Mouse (Mus musculus): ENCODE results near the gene Smoc1. TPM values are rescaled to one million over a fixed set of nuclear protein-coding genes. Genes with fewer than 3 reads are reported as not detected.

Gene Smoc1
- polyA plus RNA-seq, 1 experiment, result 0.19 TPM

- Histone ChIP-seq H3K27me3 (ENCODE audit: control insufficient read depth, insufficient read depth, insufficient read length) (peaks cover 6% of the 10 kb centered on the region), H3K36me3 (ENCODE audit: control insufficient read depth, insufficient read depth) (no peaks in the 10 kb centered on the region), H3K79me2 (ENCODE audit: control insufficient read depth, insufficient read depth) (no peaks in the 10 kb centered on the region), H3K4me2 (ENCODE audit: low read depth) (no peak overlapping the region), H3K4me3 (no peak overlapping the region), H3ac (ENCODE audit: control insufficient read depth, insufficient read length) (no peak overlapping the region)
- TF ChIP-seq E2F4 (IDR thresholded peaks at IDR 0.05; ENCODE audit: insufficient read depth), result no peak
- TF ChIP-seq POLR2AphosphoS2 (IDR thresholded peaks at IDR 0.05; ENCODE audit: insufficient read length, low read depth), result no peak
- TF ChIP-seq CEBPB (IDR thresholded peaks at IDR 0.05; ENCODE audit: insufficient read depth, poor library complexity, severe bottlenecking), result no peak
- no peak for TF ChIP-seq USF1 (IDR thresholded peaks at IDR 0.05; ENCODE audit: low read depth)
- TF ChIP-seq MAX (IDR thresholded peaks at IDR 0.05; ENCODE audit: low read depth), result no peak
- TF ChIP-seq TCF3 (IDR thresholded peaks at IDR 0.05; ENCODE audit: insufficient read length, low read depth), result no peak
- no peak for TF ChIP-seq MYOD1 (IDR thresholded peaks at IDR 0.05; ENCODE audit: control insufficient read depth in 1 of 3, insufficient read length in 2 of 3, low read depth in 2 of 3)
- TF ChIP-seq REST (IDR thresholded peaks at IDR 0.05; ENCODE audit: insufficient read depth, insufficient read length), result no peak
- no peak for TF ChIP-seq MYOG (IDR thresholded peaks at IDR 0.05; ENCODE audit: control insufficient read depth in 1 of 3, insufficient read depth in 1 of 3, insufficient read length in 2 of 3, low read depth in 2 of 3)
- TF ChIP-seq POLR2A (IDR thresholded peaks at IDR 0.05; ENCODE audit: insufficient read length, low read depth), result no peak
- no peak for TF ChIP-seq SRF (IDR thresholded peaks at IDR 0.05; ENCODE audit: control insufficient read depth, insufficient read length, low read depth)
- TF ChIP-seq TCF12 (IDR thresholded peaks at IDR 0.05; ENCODE audit: insufficient read depth, poor library complexity, severe bottlenecking), result no peak
Observed at GRCm38 (mm10) chr12:81199280-81199955, 172.8 kb downstream of the Smoc1 start.

DNA sequence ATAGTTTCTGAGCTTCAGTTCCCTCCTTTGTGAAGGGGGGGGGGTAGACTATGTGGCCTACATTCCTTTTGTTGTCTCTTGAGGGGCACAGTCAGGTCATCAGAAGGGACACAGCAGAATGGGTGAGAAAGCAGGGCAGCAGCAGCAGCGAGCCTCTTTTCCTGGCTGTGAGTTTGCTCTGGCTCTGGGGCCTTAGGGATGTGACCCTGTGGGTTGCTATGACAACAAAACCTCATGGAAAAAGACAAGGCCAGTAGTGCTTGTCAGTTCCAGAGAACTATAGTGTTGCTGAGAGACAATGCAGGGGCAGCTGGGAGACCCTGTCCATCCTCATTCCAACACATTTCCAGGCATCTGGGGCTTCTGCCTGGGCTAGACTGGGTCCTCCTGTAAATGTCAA lies 176.6 kb downstream of the Smoc1 start:
- H3K4me2 ChIP-seq (ENCODE audit: low read depth), result no peak overlapping the region
- no peaks in the 10 kb centered on the region for H3K79me2 ChIP-seq (ENCODE audit: control insufficient read depth, insufficient read depth)
- TF ChIP-seq SRF (IDR thresholded peaks at IDR 0.05; ENCODE audit: control insufficient read depth, insufficient read length, low read depth), result no peak
- no peak for TF ChIP-seq USF1 (IDR thresholded peaks at IDR 0.05; ENCODE audit: low read depth)
- no peak for TF ChIP-seq MYOG (IDR thresholded peaks at IDR 0.05; ENCODE audit: control insufficient read depth in 1 of 3, insufficient read depth in 1 of 3, insufficient read length in 2 of 3, low read depth in 2 of 3)
- no peak for TF ChIP-seq MAX (IDR thresholded peaks at IDR 0.05; ENCODE audit: low read depth)
- no peak for TF ChIP-seq REST (IDR thresholded peaks at IDR 0.05; ENCODE audit: insufficient read depth, insufficient read length)
- TF ChIP-seq POLR2AphosphoS2 (IDR thresholded peaks at IDR 0.05; ENCODE audit: insufficient read length, low read depth), result no peak
- no peak for TF ChIP-seq MYOD1 (IDR thresholded peaks at IDR 0.05; ENCODE audit: control insufficient read depth in 1 of 3, insufficient read length in 2 of 3, low read depth in 2 of 3)
- no peak overlapping the region for H3ac ChIP-seq (ENCODE audit: control insufficient read depth, insufficient read length)
- H3K36me3 ChIP-seq (ENCODE audit: control insufficient read depth, insufficient read depth), result no peaks in the 10 kb centered on the region
- H3K27me3 ChIP-seq (ENCODE audit: control insufficient read depth, insufficient read depth, insufficient read length), result peaks cover 5% of the 10 kb centered on the region
- H3K4me3 ChIP-seq, result no peak overlapping the region

- Histone ChIP-seq H3K4me3 (no peak overlapping the region), H3K36me3 (ENCODE audit: control insufficient read depth, insufficient read depth) (no peaks in the 10 kb centered on the region), H3K27me3 (ENCODE audit: control insufficient read depth, insufficient read depth, insufficient read length) (no peaks in the 10 kb centered on the region), H3ac (ENCODE audit: control insufficient read depth, insufficient read length) (no peak overlapping the region), H3K79me2 (ENCODE audit: control insufficient read depth, insufficient read depth) (no peaks in the 10 kb centered on the region), H3K4me2 (ENCODE audit: low read depth) (no peak overlapping the region)
- TF ChIP-seq MYOD1 (IDR thresholded peaks at IDR 0.05; ENCODE audit: control insufficient read depth in 1 of 3, insufficient read length in 2 of 3, low read depth in 2 of 3) (no peak), REST (IDR thresholded peaks at IDR 0.05; ENCODE audit: insufficient read depth, insufficient read length) (peak; percentile 90)
Observed at GRCm38 (mm10) chr12:81205619-81206560, 179.3 kb downstream of the Smoc1 start.

DNA sequence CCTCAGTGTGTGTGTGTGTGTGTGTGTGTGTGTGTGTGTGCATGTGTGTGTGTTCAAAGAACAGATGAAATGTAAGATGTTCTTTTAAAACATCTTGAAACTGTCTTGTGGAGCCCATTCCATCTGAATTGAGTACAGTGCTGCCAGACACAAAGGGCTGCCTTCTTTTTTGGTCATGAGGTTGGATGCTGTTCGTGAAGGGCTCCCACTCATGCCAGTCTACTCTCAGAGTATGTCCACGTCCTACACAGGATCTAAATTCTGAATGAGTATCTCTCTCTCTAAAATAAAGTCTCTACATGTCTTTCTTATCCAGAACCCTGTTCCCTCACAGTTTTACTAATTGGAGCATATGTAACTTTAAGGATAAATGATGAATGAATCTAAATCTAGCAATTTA lies 182.0 kb downstream of the Smoc1 start:
- H3K27me3 ChIP-seq (ENCODE audit: control insufficient read depth, insufficient read depth, insufficient read length), result no peaks in the 10 kb centered on the region

DNA sequence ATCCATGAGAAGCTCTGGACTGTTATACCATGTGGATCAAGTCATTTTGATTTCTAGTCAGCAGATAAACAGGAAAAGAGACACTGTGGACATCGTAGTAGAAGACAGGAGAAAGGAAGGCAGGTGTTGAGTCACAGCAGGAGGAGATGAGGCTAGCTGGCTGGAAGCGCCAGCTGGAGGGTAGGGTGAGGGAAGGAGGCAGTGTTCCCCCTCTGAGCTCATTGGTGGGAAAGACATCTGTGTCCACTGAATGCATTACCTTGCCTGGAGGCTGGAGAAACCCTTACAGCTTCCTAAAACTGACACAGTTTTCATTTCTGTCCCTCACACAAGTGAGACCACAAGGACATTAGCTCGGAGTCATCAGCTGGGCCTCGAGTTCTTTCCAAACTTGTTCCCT lies 192.7 kb downstream of the Smoc1 start:
- Histone ChIP-seq H3K4me2 (ENCODE audit: low read depth) (no peak overlapping the region), H3K27me3 (ENCODE audit: control insufficient read depth, insufficient read depth, insufficient read length) (peaks cover 6% of the 10 kb centered on the region), H3K79me2 (ENCODE audit: control insufficient read depth, insufficient read depth) (no peaks in the 10 kb centered on the region), H3K36me3 (ENCODE audit: control insufficient read depth, insufficient read depth) (no peaks in the 10 kb centered on the region), H3ac (ENCODE audit: control insufficient read depth, insufficient read length) (no peak overlapping the region), H3K4me3 (no peak overlapping the region)
- TF ChIP-seq MYOG (IDR thresholded peaks at IDR 0.05; ENCODE audit: control insufficient read depth in 1 of 3, insufficient read depth in 1 of 3, insufficient read length in 2 of 3, low read depth in 2 of 3) (no peak), CEBPB (IDR thresholded peaks at IDR 0.05; ENCODE audit: insufficient read depth, poor library complexity, severe bottlenecking) (no peak), MAX (IDR thresholded peaks at IDR 0.05; ENCODE audit: low read depth) (no peak), POLR2AphosphoS2 (IDR thresholded peaks at IDR 0.05; ENCODE audit: insufficient read length, low read depth) (no peak), SRF (IDR thresholded peaks at IDR 0.05; ENCODE audit: control insufficient read depth, insufficient read length, low read depth) (no peak), REST (IDR thresholded peaks at IDR 0.05; ENCODE audit: insufficient read depth, insufficient read length) (no peak), MYOD1 (IDR thresholded peaks at IDR 0.05; ENCODE audit: control insufficient read depth in 1 of 3, insufficient read length in 2 of 3, low read depth in 2 of 3) (no peak), POLR2A (IDR thresholded peaks at IDR 0.05; ENCODE audit: insufficient read length, low read depth) (no peak), TCF12 (IDR thresholded peaks at IDR 0.05; ENCODE audit: insufficient read depth, poor library complexity, severe bottlenecking) (no peak), E2F4 (IDR thresholded peaks at IDR 0.05; ENCODE audit: insufficient read depth) (no peak), USF1 (IDR thresholded peaks at IDR 0.05; ENCODE audit: low read depth) (no peak), TCF3 (IDR thresholded peaks at IDR 0.05; ENCODE audit: insufficient read length, low read depth) (no peak)

More for the DNA sequence above, 182.0 kb downstream of the Smoc1 start:
- no peak for TF ChIP-seq TCF12 (IDR thresholded peaks at IDR 0.05; ENCODE audit: insufficient read depth, poor library complexity, severe bottlenecking)
- no peak for TF ChIP-seq SRF (IDR thresholded peaks at IDR 0.05; ENCODE audit: control insufficient read depth, insufficient read length, low read depth)
- no peak for TF ChIP-seq MYOD1 (IDR thresholded peaks at IDR 0.05; ENCODE audit: control insufficient read depth in 1 of 3, insufficient read length in 2 of 3, low read depth in 2 of 3)
- no peak for TF ChIP-seq POLR2AphosphoS2 (IDR thresholded peaks at IDR 0.05; ENCODE audit: insufficient read length, low read depth)
- TF ChIP-seq MAX (IDR thresholded peaks at IDR 0.05; ENCODE audit: low read depth), result no peak
- Histone ChIP-seq H3K4me2 (ENCODE audit: low read depth) (no peak overlapping the region), H3K79me2 (ENCODE audit: control insufficient read depth, insufficient read depth) (no peaks in the 10 kb centered on the region), H3ac (ENCODE audit: control insufficient read depth, insufficient read length) (no peak overlapping the region), H3K36me3 (ENCODE audit: control insufficient read depth, insufficient read depth) (no peaks in the 10 kb centered on the region), H3K4me3 (no peak overlapping the region)
